Mouse (Mus musculus) neural tube, embryonic 10.5 days (tissue): ENCODE results near the gene Rcn3.
"Not testable (repeated sequence)": the region's sequence is repeated elsewhere in the genome, so short reads cannot be mapped to it uniquely, and the experiment has no call there.

Experiments used
- DNase-seq: peaks from one replicate; pipeline ENCODE4 v3.0.0-alpha.2; 2017; ENCODE audit warnings: low spot score; ENCODE audit errors: extremely low spot score

The Rcn3 gene

GRCm38 (mm10) chr7:45098541-45099240, 6.7 kb upstream of the Rcn3 start:
- no peak for DNase-seq

- DNase-seq = no peak
Measured at GRCm38 (mm10) chr7:45097479-45097878, 5.5 kb upstream of the Rcn3 start.

- DNase-seq = not testable (repeated sequence)
Measured at GRCm38 (mm10) chr7:45095965-45096364, 3.9 kb upstream of the Rcn3 start.

- no peak for DNase-seq
Measured at GRCm38 (mm10) chr7:45095367-45095766, 3.3 kb upstream of the Rcn3 start.

GRCm38 (mm10) chr7:45094121-45094520, 2.1 kb upstream of the Rcn3 start:
- DNase-seq = no peak

- no peak for DNase-seq
Measured at GRCm38 (mm10) chr7:45093516-45093905, 1.5 kb upstream of the Rcn3 start.

GRCm38 (mm10) chr7:45092828-45093515, 951 bp upstream of the Rcn3 start:
- no peak for DNase-seq

GRCm38 (mm10) chr7:45091001-45091990, 725 bp downstream of the Rcn3 start:
- peak; percentile 54 for DNase-seq

- DNase-seq = no peak
Measured at GRCm38 (mm10) chr7:45090251-45090977, 1.6 kb downstream of the Rcn3 start.

GRCm38 (mm10) chr7:45088597-45088996, 3.4 kb downstream of the Rcn3 start:
- no peak for DNase-seq

GRCm38 (mm10) chr7:45086084-45086483, 5.9 kb downstream of the Rcn3 start:
- DNase-seq = no peak

- no peak for DNase-seq
Measured at GRCm38 (mm10) chr7:45083300-45083890, 8.6 kb downstream of the Rcn3 start.

- no peak for DNase-seq
Measured at GRCm38 (mm10) chr7:45082401-45083299, 9.4 kb downstream of the Rcn3 start.

- DNase-seq = no peak
Measured at GRCm38 (mm10) chr7:45081016-45081415, 11.0 kb downstream of the Rcn3 start.

GRCm38 (mm10) chr7:45079856-45080255, 12.2 kb downstream of the Rcn3 start:
- DNase-seq = peak; percentile 95

GRCm38 (mm10) chr7:45078513-45078912, 13.5 kb downstream of the Rcn3 start:
- DNase-seq = peak; percentile 75

GRCm38 (mm10) chr7:45077829-45078228, 14.2 kb downstream of the Rcn3 start:
- no peak for DNase-seq

GRCm38 (mm10) chr7:45077322-45077721, 14.7 kb downstream of the Rcn3 start:
- no peak for DNase-seq

GRCm38 (mm10) chr7:45076501-45076900, 15.5 kb downstream of the Rcn3 start:
- no peak for DNase-seq

GRCm38 (mm10) chr7:45075405-45075804, 16.6 kb downstream of the Rcn3 start:
- DNase-seq = no peak
